Comparison of ENCODE assay signal across 33 mouse cellular contexts in genomic region chr10:26388656-26389055, GRCm38 (mm10).
"Had no signal": no experiment of that assay in that cellular context is flagged by ENCODE, and none has a peak within 500 bp of the region (broad histone marks: within the 10 kb centered on the region; RNA-seq: fewer than 3 reads in every experiment).

No protein-coding gene starts in this region.

- H3K27me3 ChIP-seq: heart, embryonic 12.5 days; heart, embryonic 13.5 days; heart, embryonic 15.5 days; hindbrain, embryonic 12.5 days; hindbrain, embryonic 13.5 days; hindbrain, embryonic 15.5 days; kidney, embryonic 15.5 days had no signal

- H3K36me3 ChIP-seq: heart, embryonic 10.5 days; heart, embryonic 12.5 days; heart, embryonic 13.5 days; heart, embryonic 15.5 days; hindbrain, embryonic 10.5 days; hindbrain, embryonic 12.5 days; hindbrain, embryonic 13.5 days; hindbrain, embryonic 15.5 days; kidney, embryonic 15.5 days had no signal

- H3K9ac ChIP-seq: heart, embryonic 12.5 days; heart, embryonic 13.5 days; heart, embryonic 15.5 days; hindbrain, embryonic 12.5 days; hindbrain, embryonic 13.5 days; hindbrain, embryonic 14.5 days; hindbrain, embryonic 15.5 days; kidney, embryonic 15.5 days had no signal

- H3K27ac ChIP-seq: heart, embryonic 10.5 days; heart, embryonic 13.5 days; heart, embryonic 15.5 days; hindbrain, embryonic 10.5 days; hindbrain, embryonic 12.5 days; hindbrain, embryonic 13.5 days; hindbrain, embryonic 14.5 days; hindbrain, embryonic 15.5 days; hindbrain, postnatal 0 days; kidney, embryonic 15.5 days; kidney, postnatal 0 days; layer of hippocampus, adult 2 months had no signal

- H3K4me2 ChIP-seq: heart, embryonic 11.5 days; heart, embryonic 12.5 days; heart, embryonic 13.5 days; heart, embryonic 15.5 days; hindbrain, embryonic 12.5 days; hindbrain, embryonic 13.5 days; hindbrain, embryonic 14.5 days; hindbrain, embryonic 15.5 days; kidney, embryonic 15.5 days had no signal

- DNase-seq: heart, postnatal 10 days; heart, postnatal 14 days; heart, postnatal 36 days; heart, postnatal 4 days; kidney, adult 11 months; kidney, adult 18-20 months; kidney, adult 2 months; kidney, adult 8-10 months; kidney, adult 9 months; kidney, postnatal 10 days; kidney, postnatal 14 days; kidney, postnatal 25 days; kidney, postnatal 36 days; kidney, postnatal 4 days; layer of hippocampus, adult 9-11 months; layer of hippocampus, postnatal 36 days had no signal

- ATAC-seq: hindbrain, embryonic 16.5 days; hindbrain, postnatal 0 days; inflammation-experienced regulatory T-cells, adult 6 months; intestine, embryonic 16.5 days had no signal

- H3K9me3 ChIP-seq: heart, embryonic 10.5 days; heart, embryonic 12.5 days; heart, embryonic 13.5 days; heart, embryonic 15.5 days; hindbrain, embryonic 10.5 days; hindbrain, embryonic 12.5 days; hindbrain, embryonic 13.5 days; hindbrain, embryonic 15.5 days; kidney, embryonic 15.5 days had no signal

- H3K4me3 ChIP-seq: heart, embryonic 10.5 days; heart, embryonic 12.5 days; heart, embryonic 13.5 days; heart, embryonic 15.5 days; hindbrain, embryonic 10.5 days; hindbrain, embryonic 12.5 days; hindbrain, embryonic 13.5 days; hindbrain, embryonic 15.5 days; kidney, embryonic 15.5 days; layer of hippocampus, adult 2 months had no signal

- H3K4me1 ChIP-seq: heart, embryonic 10.5 days; heart, embryonic 12.5 days; heart, embryonic 13.5 days; heart, embryonic 15.5 days; hindbrain, embryonic 10.5 days; hindbrain, embryonic 12.5 days; hindbrain, embryonic 13.5 days; hindbrain, embryonic 15.5 days; kidney, embryonic 15.5 days had no signal
